Mouse (Mus musculus): ENCODE measurements at regions not wholly inside any gene's neighbourhood (a gene's known extent, or its start where the extent isn't known, plus 50 kb on each side); places are given as distances from the start of the nearest gene placed in this dataset.

- no peak for TF ChIP-seq GATA1 (IDR thresholded peaks at IDR 0.05; ENCODE audit: low read length)
- TF ChIP-seq TAL1 (IDR thresholded peaks at IDR 0.05; ENCODE audit: low read length) = no peak
Measured at GRCm38 (mm10) chr12:106291476-106292046, 281.5 kb downstream of the Vrk1 start.
